Mouse (Mus musculus): ENCODE data around the gene Fcnb. TPM values are rescaled to one million over a fixed set of nuclear protein-coding genes. Genes with fewer than 3 reads are reported as not detected.

Gene Fcnb
- polyA plus RNA-seq (2012; ENCODE audit: insufficient read depth, low replicate concordance): 1.1 TPM in 1 of 2 replicates, not detected in the other

- TF ChIP-seq FLI1 (IDR thresholded peaks at IDR 0.05; ENCODE audit: low read length) (no peak), GATA1 (IDR thresholded peaks at IDR 0.05; ENCODE audit: borderline replicate concordance, low read length) (no peak)
- H3K27me3 ChIP-seq (replicated peaks): peaks cover 27% of the 10 kb centered on the region
- H3K36me3 ChIP-seq (replicated peaks; ENCODE audit: low read length): no peaks in the 10 kb centered on the region
- no peak within 1 kb of the TSS for H3K4me3 ChIP-seq (replicated peaks)
- peaks cover 4% of the 10 kb centered on the region; the same call in 1 of the 2 replicates for H3K4me1 ChIP-seq
- peaks cover 6% of the 10 kb centered on the region for H3K9me3 ChIP-seq
Measured at GRCm38 (mm10) chr2:28084768-28085167, at the start of gene Fcnb. TSS of gene Fcnb (minus strand) at chr2:28084885.

DNA sequence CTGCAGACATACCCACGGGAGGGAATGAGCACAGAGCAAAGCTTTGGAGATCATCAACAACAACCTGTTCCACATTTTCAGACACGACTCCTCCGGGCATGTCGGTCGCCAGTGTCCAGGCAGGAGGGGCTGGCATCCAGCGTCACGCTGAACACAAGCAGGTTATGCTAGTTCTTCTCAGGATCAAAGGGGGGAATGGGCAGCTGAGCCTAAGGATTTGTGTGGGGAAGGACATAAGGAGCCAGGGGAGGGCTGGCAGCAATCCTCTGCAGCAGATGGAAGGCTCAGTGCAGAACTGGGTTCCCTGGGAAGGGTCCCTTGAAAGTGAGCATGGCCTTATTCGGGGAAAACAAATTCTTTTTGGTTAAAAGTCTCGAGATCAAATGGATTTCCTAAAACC, 49.1 kb upstream of the Fcnb start:
- Histone ChIP-seq H3K4me1 (no peaks in the 10 kb centered on the region), H3K36me3 (replicated peaks; ENCODE audit: low read length) (no peaks in the 10 kb centered on the region), H3K9me3 (peaks cover 5% of the 10 kb centered on the region; the same call in 1 of the 2 replicates), H3K4me3 (replicated peaks) (no peak overlapping the region), H3K27me3 (replicated peaks) (peaks cover 28% of the 10 kb centered on the region)
- TF ChIP-seq GATA1 (IDR thresholded peaks at IDR 0.05; ENCODE audit: borderline replicate concordance, low read length) (no peak), FLI1 (IDR thresholded peaks at IDR 0.05; ENCODE audit: low read length) (no peak)

- TF ChIP-seq GATA1 (IDR thresholded peaks at IDR 0.05; ENCODE audit: borderline replicate concordance, low read length): no peak
- TF ChIP-seq FLI1 (IDR thresholded peaks at IDR 0.05; ENCODE audit: low read length): no peak
- no peaks in the 10 kb centered on the region for H3K36me3 ChIP-seq (replicated peaks; ENCODE audit: low read length)
- H3K4me1 ChIP-seq: no peaks in the 10 kb centered on the region
- H3K4me3 ChIP-seq (replicated peaks): no peak overlapping the region
- peaks cover 5% of the 10 kb centered on the region; the same call in 1 of the 2 replicates for H3K9me3 ChIP-seq
- H3K27me3 ChIP-seq (replicated peaks): peaks cover 20% of the 10 kb centered on the region
Measured at GRCm38 (mm10) chr2:28132117-28132516, 47.4 kb upstream of the Fcnb start.

DNA sequence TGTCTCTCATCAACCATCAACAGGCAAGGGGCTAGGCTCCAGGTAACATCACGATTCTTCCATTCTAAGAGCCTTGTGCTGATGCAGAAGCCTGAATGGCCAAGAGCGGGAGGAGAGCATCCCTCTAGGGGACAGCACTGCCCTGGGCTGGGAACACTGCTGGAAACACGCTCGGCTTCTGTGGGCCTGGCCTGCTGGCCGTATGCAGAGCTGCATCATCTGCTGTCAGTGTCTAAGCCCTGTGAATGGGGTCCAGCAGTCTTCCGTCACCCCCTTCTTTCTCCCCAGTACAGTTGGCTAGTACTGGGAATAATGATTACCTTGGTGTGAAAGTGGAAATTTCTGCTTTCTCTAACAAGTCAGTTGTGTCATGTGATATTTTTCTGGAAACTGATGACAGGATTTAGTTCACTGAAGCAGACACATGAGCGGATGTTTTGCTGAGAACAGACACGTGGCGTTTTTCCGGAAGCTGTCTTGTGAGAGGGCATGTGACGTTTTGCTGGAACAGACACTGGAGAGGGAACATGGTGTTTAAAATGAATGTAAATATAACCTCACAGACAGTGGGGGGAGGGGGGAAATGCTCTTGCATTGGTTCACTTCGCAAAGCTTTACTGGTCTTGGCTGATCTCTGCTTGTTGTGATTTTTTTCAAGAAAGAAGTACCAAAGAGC, 42.2 kb upstream of the Fcnb start:
- TF ChIP-seq GATA1 (IDR thresholded peaks at IDR 0.05; ENCODE audit: borderline replicate concordance, low read length) (no peak), FLI1 (IDR thresholded peaks at IDR 0.05; ENCODE audit: low read length) (no peak)
- peaks cover 16% of the 10 kb centered on the region for H3K27me3 ChIP-seq (replicated peaks)

DNA sequence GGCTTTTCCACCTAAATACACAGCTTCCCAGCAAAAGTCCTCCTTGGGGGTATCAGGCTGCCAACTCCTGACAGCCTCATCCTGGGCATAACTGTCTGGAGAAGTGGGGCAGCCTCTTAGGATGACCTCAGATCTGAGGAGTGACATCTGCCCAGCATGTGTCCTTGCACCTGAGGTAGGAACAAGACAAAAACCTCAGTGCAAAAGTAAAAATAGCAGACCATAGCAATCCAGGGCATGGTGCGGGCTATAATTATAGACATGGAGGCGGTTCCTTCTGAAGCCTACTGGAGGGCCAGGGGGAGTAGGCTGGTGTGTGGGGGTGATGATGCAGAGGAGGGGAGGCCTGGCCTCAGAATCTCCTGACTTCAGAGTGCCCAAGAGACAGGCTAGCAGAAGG, 39.2 kb upstream of the Fcnb start:
- peaks cover 11% of the 10 kb centered on the region for H3K27me3 ChIP-seq (replicated peaks)
- H3K9me3 ChIP-seq: peaks cover 25% of the 10 kb centered on the region
- TF ChIP-seq GATA1 (IDR thresholded peaks at IDR 0.05; ENCODE audit: borderline replicate concordance, low read length): no peak

More for the DNA sequence above, 42.2 kb upstream of the Fcnb start:
- Histone ChIP-seq H3K36me3 (replicated peaks; ENCODE audit: low read length) (no peaks in the 10 kb centered on the region), H3K4me3 (replicated peaks) (no peak overlapping the region), H3K4me1 (no peaks in the 10 kb centered on the region), H3K9me3 (peaks cover 14% of the 10 kb centered on the region)

GRCm38 (mm10) chr2:28121309-28121708, 36.6 kb upstream of the Fcnb start:
- Histone ChIP-seq H3K9me3 (peaks cover 25% of the 10 kb centered on the region), H3K4me1 (no peaks in the 10 kb centered on the region), H3K4me3 (replicated peaks) (no peak overlapping the region), H3K36me3 (replicated peaks; ENCODE audit: low read length) (no peaks in the 10 kb centered on the region), H3K27me3 (replicated peaks) (peaks cover 17% of the 10 kb centered on the region)
- TF ChIP-seq FLI1 (IDR thresholded peaks at IDR 0.05; ENCODE audit: low read length) (no peak), GATA1 (IDR thresholded peaks at IDR 0.05; ENCODE audit: borderline replicate concordance, low read length) (no peak)

More for the DNA sequence above, 39.2 kb upstream of the Fcnb start:
- Histone ChIP-seq H3K4me3 (replicated peaks) (no peak overlapping the region), H3K36me3 (replicated peaks; ENCODE audit: low read length) (no peaks in the 10 kb centered on the region), H3K4me1 (no peaks in the 10 kb centered on the region)

DNA sequence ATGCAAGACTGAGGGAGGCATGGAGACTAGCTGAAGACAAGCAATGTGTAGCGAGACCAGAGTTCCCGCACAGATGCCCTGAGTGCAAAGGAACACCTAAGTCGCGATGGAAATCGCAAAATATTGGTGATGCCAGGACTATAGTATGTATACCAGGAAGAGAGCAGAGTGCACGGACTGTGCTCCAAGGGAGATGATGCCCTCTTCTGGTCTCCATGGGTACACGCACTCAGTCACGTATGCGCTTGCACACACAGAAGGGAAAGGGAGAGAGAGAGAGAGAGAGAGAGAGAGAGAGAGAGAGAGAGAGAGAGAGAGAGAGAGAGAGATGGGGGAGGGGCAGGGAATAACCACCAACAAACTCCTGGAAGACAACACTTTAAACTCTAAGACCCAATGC, 35.7 kb upstream of the Fcnb start:
- Histone ChIP-seq H3K36me3 (replicated peaks; ENCODE audit: low read length) (no peaks in the 10 kb centered on the region), H3K27me3 (replicated peaks) (peaks cover 22% of the 10 kb centered on the region), H3K9me3 (peaks cover 25% of the 10 kb centered on the region), H3K4me1 (no peaks in the 10 kb centered on the region), H3K4me3 (replicated peaks) (no peak overlapping the region)
- TF ChIP-seq FLI1 (IDR thresholded peaks at IDR 0.05; ENCODE audit: low read length) (no peak), GATA1 (IDR thresholded peaks at IDR 0.05; ENCODE audit: borderline replicate concordance, low read length) (no peak)

DNA sequence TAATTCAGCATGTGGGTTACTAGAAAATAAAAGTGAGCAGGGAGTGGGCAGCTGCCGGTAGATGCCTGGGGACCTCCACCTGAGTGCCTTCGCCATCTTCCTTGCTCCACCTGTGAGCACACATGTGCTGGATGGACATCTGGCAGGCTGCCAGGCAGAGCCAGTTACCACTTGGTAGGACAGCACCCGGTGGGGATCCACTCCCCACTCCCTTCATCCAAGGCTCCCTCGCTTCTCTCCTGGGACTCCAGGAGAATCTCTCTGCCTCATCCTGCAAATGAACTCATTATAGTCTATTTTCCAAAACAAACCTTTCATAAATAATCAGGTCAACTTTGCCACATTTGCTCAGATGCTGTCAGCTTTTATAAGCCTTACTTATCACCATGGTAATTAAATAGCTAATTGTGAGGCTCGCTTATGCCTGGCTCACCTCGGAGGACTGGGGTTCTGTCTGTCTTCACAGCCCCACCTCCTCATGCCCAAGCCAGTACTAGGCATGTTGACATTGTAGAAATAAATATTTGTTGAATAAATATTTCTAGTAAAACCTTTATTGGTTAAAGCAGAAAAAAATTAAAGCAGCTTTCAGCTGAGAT, 33.9 kb upstream of the Fcnb start:
- Histone ChIP-seq H3K36me3 (replicated peaks; ENCODE audit: low read length) (no peaks in the 10 kb centered on the region), H3K4me3 (replicated peaks) (no peak overlapping the region), H3K27me3 (replicated peaks) (peaks cover 24% of the 10 kb centered on the region), H3K4me1 (no peaks in the 10 kb centered on the region), H3K9me3 (peaks cover 25% of the 10 kb centered on the region)
- TF ChIP-seq GATA1 (IDR thresholded peaks at IDR 0.05; ENCODE audit: borderline replicate concordance, low read length) (no peak), FLI1 (IDR thresholded peaks at IDR 0.05; ENCODE audit: low read length) (no peak)

DNA sequence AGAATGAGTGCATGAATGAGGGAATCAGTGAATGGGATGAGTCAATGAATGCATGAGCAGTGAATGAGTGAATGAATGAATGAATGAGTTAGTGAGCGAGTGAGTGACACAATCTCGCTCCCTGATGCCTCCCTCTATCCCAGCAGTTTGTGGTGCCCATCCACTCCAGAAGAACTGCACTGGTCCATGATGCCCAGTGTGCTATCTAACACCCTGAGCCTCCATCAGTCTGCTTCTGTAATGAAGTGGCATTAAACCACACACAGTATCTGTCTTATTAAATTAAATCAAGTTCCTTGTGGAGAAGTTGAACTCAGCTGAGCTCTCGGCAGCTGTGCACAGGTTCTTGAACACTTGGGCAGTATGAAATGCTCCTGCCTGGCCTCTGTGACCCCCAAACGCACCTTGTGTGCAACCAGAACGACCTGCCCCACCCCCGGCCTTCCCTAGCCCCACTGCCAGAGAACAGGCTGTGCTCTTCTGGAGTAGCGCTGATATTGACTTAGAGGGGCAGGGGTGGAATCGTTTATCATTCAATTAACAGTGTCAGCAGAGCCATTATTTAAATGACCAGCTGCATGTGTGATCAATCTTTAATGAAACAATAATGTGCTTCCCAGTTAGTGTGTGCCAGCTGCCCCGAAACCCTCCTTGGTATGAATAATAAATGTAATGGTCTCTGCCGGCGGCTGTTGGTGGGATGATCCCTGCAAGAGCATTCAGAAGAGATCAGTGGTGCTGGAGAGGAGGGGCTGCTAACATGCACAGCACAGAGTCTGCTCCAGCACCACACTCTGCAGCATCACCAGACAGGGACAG, 33.0 kb upstream of the Fcnb start:
- Histone ChIP-seq H3K9me3 (peaks cover 18% of the 10 kb centered on the region), H3K4me3 (replicated peaks) (peak overlapping the region; percentile 20), H3K27me3 (replicated peaks) (peaks cover 22% of the 10 kb centered on the region), H3K4me1 (no peaks in the 10 kb centered on the region), H3K36me3 (replicated peaks; ENCODE audit: low read length) (no peaks in the 10 kb centered on the region)
- TF ChIP-seq FLI1 (IDR thresholded peaks at IDR 0.05; ENCODE audit: low read length): no peak
- no peak for TF ChIP-seq GATA1 (IDR thresholded peaks at IDR 0.05; ENCODE audit: borderline replicate concordance, low read length)

Data from megakaryocyte, embryonic 14.5 days (primary cell).